Mouse (Mus musculus) small intestine, adult 2 months (tissue): Measurements from ENCODE around the gene Gstm1. TPM values are rescaled to one million over a fixed set of nuclear protein-coding genes. Genes with fewer than 3 reads are reported as not detected.
"Not testable (repeated sequence)": the region's sequence is repeated elsewhere in the genome, so short reads cannot be mapped to it uniquely, and the experiment has no call there.

Experiments used
- H3K27ac ChIP-seq: fragments of 200-500 bp; 2 replicates; pipeline ENCODE4 v1.5.1; 2012; ENCODE audit warnings: low read depth, low read length, control low read depth, inconsistent platforms; ENCODE audit not compliant: insufficient read depth
- H3K27me3 ChIP-seq: fragments of 200-500 bp; 2 replicates; pipeline ENCODE4 v1.6.1; 2012; ENCODE audit warnings: mild to moderate bottlenecking, moderate library complexity, low read length, inconsistent platforms; ENCODE audit not compliant: control insufficient read depth, insufficient read depth
- H3K36me3 ChIP-seq: fragments of 200-500 bp; 2 replicates; pipeline ENCODE4 v1.6.1; 2012; ENCODE audit warnings: mild to moderate bottlenecking, low read length, control low read depth, inconsistent platforms; ENCODE audit not compliant: control insufficient read depth, insufficient read depth
- H3K4me1 ChIP-seq: fragments of 200-500 bp; 2 replicates; pipeline ENCODE4 v1.6.1; 2012; ENCODE audit warnings: low read length, inconsistent platforms, mixed read lengths; ENCODE audit not compliant: control insufficient read depth, insufficient read depth, insufficient read length
- H3K4me3 ChIP-seq: fragments of 200-500 bp; 2 replicates; pipeline ENCODE4 v1.5.1; 2012; ENCODE audit warnings: low read depth, mild to moderate bottlenecking, control low read depth, inconsistent platforms, low read length, moderate library complexity
- CTCF ChIP-seq: fragments of 200-500 bp; IDR thresholded peaks from 2 replicates; pipeline ENCODE4 v1.5.1; 2012; ENCODE audit warnings: low read depth, mild to moderate bottlenecking, control low read depth, inconsistent platforms, low read length, moderate library complexity, mixed read lengths; ENCODE audit not compliant: insufficient replicate concordance, insufficient read length; ENCODE audit errors: extremely low read depth
- POLR2A ChIP-seq: fragments of 200-500 bp; IDR thresholded peaks from 2 replicates; pipeline ENCODE4 v1.6.1; 2012; ENCODE audit warnings: low read depth, mild to moderate bottlenecking, control low read depth, inconsistent platforms, low read length, moderate library complexity
- WGBS: fragments of 180-500 bp; shearing (Covaris S2); methylation state at CpG from one replicate; pipeline ENCODE4 v1.1.7; 2018; 5-methylcytosine and 5-hydroxymethylcytosine counted together
- polyA plus RNA-seq: library from polyadenylated mRNA; depleted of rRNA; stranded (reverse); fragments of >200 nt; gene quantifications from 2 replicates; pipeline ENCODE4 v1.2.3, GENCODE M21; 2012

Gstm1 gene
- polyA plus RNA-seq, 1 experiment, result 243 TPM

DNA sequence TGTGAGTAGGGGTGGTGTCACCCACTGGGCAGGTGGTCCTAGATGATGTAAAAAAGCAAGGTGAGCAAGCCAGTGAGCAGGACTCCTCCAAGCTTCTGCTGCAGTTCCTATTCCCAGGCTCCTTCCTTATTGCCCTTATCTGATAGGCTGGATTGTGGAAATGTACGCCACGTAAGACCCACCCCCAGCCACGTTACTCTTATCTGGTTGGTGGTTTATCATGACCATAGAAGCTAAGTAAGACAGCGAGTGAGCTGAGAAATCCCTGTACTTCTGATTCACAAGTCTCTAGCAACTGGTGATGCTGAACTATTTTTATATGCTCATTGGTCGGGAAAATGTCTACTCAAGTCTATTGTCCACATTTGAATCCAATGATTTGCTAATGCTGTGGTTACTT, 8.3 kb upstream of the Gstm1 start:
- WGBS, result 20% methylated on average over 5 of the region's 5 CpGs
- Histone ChIP-seq H3K4me1 (peaks cover 25% of the 10 kb centered on the region; the same call in 1 of the 2 replicates), H3K27ac (peak overlapping the region; percentile 56), H3K36me3 (no peaks in the 10 kb centered on the region), H3K27me3 (no peaks in the 10 kb centered on the region), H3K4me3 (no peak overlapping the region)
- no peak for TF ChIP-seq POLR2A

DNA sequence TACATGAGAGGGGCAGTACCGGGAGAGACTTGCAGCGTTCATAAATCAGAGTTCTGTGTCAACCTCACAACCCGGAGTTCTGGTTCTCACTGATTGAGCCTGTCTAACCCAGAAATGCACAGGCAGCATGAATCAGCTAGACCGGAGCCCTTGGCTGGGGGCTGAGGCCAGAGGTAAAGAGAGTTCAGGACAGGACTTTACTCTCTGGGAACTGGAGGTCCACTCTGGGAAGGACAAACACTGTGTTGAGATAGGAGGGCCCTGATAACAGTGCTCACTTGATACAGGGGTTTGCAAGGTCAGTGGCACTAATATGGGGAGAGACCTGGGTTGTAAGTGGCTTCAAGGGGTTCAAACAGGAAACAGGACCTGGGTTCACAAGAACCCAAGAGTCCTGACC, 7.5 kb upstream of the Gstm1 start:
- H3K27ac ChIP-seq, result peak overlapping the region; percentile 28; the same call in 1 of the 2 replicates
- no peaks in the 10 kb centered on the region for H3K27me3 ChIP-seq
- no peak overlapping the region for H3K4me3 ChIP-seq
- no peaks in the 10 kb centered on the region for H3K36me3 ChIP-seq
- 31% methylated on average over 4 of the region's 4 CpGs for WGBS
- peaks cover 25% of the 10 kb centered on the region; the same call in 1 of the 2 replicates for H3K4me1 ChIP-seq
- TF ChIP-seq POLR2A, result no peak
- no peak for TF ChIP-seq CTCF

DNA sequence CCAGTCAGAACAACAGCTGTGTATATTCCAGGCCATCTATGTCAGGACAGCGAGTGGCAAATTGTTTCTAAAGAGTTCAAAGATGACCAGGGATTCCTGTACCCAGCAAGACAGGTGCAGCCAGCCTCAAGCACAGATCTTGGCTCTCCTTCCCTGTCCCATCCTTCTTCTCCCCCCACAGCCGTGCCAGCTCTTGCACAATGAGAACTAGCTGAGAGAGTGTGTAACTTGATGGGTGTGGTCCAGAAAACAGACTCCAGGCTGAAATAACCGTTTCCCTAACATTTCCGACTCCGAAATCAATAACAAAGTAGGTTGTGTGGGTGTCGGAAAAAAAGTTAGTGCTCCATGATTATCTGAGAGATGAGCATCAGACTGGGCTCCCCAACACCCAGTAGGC, 4.9 kb upstream of the Gstm1 start:
- H3K36me3 ChIP-seq, result no peaks in the 10 kb centered on the region
- no peak overlapping the region for H3K27ac ChIP-seq
- 31% methylated on average over 6 of the region's 6 CpGs for WGBS
- H3K4me3 ChIP-seq, result no peak overlapping the region
- TF ChIP-seq CTCF (no peak), POLR2A (no peak)
- H3K27me3 ChIP-seq, result no peaks in the 10 kb centered on the region
- H3K4me1 ChIP-seq, result peaks cover 26% of the 10 kb centered on the region; the same call in 1 of the 2 replicates

DNA sequence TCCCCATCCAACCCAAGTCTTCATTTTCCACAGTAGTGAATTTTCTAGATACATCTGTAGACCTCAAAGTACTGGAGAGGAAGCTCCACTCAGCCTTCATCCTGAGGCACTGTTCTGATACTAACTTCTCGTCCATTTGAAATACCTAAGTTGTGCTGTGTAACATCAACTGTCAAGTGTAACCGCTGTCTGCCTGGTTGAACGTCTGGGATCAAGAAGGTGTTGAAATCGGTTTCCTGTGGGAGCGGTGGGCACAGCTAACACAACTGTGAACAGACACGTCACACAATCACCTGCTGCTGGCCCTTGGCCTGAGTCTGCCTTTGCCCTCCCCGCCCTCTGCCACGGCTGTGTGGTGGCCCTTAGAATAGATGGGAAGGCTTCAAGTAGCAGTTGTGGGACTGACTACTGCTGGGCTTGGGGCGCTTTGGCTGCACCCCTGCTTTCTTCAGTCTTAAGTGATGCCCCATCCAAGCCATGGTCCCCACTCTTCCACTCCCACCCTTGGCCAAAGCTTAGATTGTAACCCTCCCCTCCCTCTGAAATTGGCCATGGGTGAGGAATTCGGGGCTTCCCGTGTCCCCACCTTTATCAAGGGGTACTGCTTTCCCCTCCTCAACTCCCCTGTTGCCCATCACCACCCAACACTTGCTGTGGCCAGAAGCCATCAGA, 2.7 kb upstream of the Gstm1 start:
- H3K27ac ChIP-seq, H3K4me3 ChIP-seq, H3K36me3 ChIP-seq, H3K27me3 ChIP-seq: not testable (repeated sequence)
- peaks cover 24% of the 10 kb centered on the region; the same call in 1 of the 2 replicates for H3K4me1 ChIP-seq
- 84% methylated on average over 11 of the region's 11 CpGs for WGBS

DNA sequence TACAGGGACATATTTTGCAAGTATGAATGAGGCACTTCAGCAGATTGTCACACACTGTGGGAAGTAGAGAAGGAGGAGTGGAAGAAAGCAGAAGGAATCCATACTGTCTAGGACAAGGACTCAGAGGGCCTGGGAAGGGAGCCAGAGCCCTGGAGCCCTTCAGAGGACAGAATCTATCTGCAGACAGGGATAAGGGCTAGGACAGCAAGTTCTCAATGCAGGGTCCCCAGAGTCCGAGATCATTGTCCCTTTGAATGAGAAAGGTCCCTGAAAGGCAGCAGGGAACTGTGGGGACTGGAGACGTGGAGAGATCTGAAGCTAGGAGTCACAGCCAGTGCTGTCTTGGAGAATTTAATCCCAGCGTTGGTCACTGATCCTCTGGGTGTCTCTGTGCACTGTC, 1.5 kb upstream of the Gstm1 start:
- H3K27ac ChIP-seq, H3K27me3 ChIP-seq, H3K36me3 ChIP-seq, H3K4me3 ChIP-seq: not testable (repeated sequence)
- 88% methylated on average over 3 of the region's 3 CpGs for WGBS
- H3K4me1 ChIP-seq, result peaks cover 20% of the 10 kb centered on the region; the same call in 1 of the 2 replicates

DNA sequence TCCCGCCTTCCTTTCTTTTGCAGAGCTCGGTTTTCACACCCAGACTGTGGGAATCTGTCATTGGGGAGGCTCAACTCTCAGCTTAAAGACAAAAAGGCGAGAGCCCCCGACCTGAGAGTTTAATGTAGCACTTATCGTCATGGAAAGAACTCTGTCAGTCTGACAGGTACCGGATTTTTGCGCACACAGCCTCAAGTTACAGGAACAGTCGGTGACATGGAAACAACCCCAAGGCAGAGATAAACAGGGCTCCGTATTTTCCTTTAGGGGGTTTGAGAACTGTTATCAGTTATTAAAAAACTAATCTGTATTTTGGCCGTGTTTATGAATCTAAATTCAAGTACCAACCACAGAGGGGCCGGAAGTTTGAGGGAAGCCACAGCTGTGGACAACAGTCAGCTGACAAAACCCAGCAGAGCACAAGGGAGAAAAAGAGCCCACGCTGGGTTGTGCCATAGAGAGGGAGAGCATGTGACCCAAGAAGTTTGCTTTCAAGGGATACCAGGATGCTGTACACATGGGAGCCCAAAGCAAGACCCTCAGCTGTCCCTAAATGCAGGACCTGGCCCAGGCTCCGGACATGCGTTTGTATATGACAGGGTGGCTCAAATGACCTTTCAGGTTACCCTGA, 532 bp upstream of the Gstm1 start:
- peak overlapping the region; percentile 76 for H3K27ac ChIP-seq
- 11% methylated on average over 14 of the region's 14 CpGs for WGBS
- peak overlapping the region; percentile 68 for H3K4me3 ChIP-seq
- no peaks in the 10 kb centered on the region for H3K36me3 ChIP-seq
- no peaks in the 10 kb centered on the region for H3K27me3 ChIP-seq
- H3K4me1 ChIP-seq, result peaks cover 29% of the 10 kb centered on the region; the same call in 1 of the 2 replicates
- no peak for TF ChIP-seq CTCF
- no peak for TF ChIP-seq POLR2A

DNA sequence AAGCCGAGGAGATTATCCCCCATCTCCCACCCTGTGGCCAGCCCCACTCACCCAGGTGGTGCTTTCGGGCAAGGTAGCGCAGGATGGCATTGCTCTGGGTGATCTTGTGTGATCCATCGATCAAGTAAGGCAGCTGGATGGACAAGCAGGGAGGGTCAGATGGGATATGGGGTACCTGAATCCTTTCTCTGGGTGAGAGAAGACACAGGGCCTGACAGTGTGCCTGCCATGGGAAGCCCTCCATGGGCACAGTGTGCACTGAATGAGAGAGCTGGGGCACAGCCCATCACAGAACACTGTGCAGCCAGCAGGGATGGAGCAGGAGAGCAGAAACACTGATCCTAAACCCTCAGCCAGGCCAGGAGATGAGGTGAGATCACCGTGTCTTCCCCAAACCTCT, 1.3 kb downstream of the Gstm1 start:
- not testable (repeated sequence) for H3K27me3 ChIP-seq, H3K36me3 ChIP-seq, H3K27ac ChIP-seq
- WGBS, result 90% methylated on average over 5 of the region's 5 CpGs
- peak overlapping the region; percentile 1 for H3K4me3 ChIP-seq
- H3K4me1 ChIP-seq, result peaks cover 24% of the 10 kb centered on the region; the same call in 1 of the 2 replicates

DNA sequence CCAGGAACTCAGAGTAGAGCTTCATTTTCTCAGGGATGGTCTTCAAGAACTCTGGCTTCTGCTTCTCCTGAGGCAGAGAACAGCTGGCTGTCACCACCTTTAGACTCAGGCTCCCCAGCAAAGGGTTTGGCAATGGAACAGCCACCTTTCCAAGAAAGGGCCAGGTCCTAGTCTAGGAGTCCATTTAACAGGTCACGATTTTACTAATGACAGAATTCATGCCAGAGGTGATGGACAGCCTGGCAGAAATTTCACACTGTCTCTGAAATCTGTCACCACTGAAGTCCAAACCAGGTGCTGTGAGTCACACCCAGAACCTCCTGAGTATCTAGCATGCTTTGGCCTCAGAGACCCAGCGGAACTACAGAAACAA, 2.8 kb downstream of the Gstm1 start:
- Histone ChIP-seq H3K27me3 (no peaks in the 10 kb centered on the region), H3K36me3 (no peaks in the 10 kb centered on the region), H3K27ac (no peak overlapping the region), H3K4me3 (no peak overlapping the region), H3K4me1 (peaks cover 24% of the 10 kb centered on the region; the same call in 1 of the 2 replicates)
- 84% methylated on average over 2 of the region's 2 CpGs for WGBS
- TF ChIP-seq CTCF, result no peak
- TF ChIP-seq POLR2A, result no peak
